Mouse (Mus musculus) G1E (cell line): ENCODE results near the gene Plekha4. TPM values are rescaled to one million over a fixed set of nuclear protein-coding genes. Genes with fewer than 3 reads are reported as not detected.

ENCODE experiments used
- ATAC-seq: 2 replicates; pipeline ENCODE4 v1.8.0; 2016; ENCODE audit warnings: mild to moderate bottlenecking; ENCODE audit not compliant: insufficient number of reproducible peaks, poor library complexity, low FRiP score, severe bottlenecking; ENCODE audit errors: extremely low read depth
- DNase-seq: peaks from one replicate; pipeline ENCODE4 v3.0.0; 2012; ENCODE audit warnings: low spot score
- H3K27me3 ChIP-seq: 2 replicates; pipeline ENCODE4 v1.6.1; 2012; ENCODE audit warnings: mild to moderate bottlenecking, low read length, inconsistent platforms; ENCODE audit not compliant: insufficient read depth
- H3K36me3 ChIP-seq: replicated peaks from 2 replicates; pipeline ENCODE3; 2012; ENCODE audit warnings: mild to moderate bottlenecking, inconsistent platforms
- H3K4me1 ChIP-seq: 2 replicates; pipeline ENCODE4 v1.6.1; 2012; ENCODE audit warnings: low read depth, low read length, inconsistent platforms, mixed read lengths; ENCODE audit not compliant: insufficient read depth
- H3K4me3 ChIP-seq: 2 replicates; pipeline ENCODE4 v1.5.1; 2012; ENCODE audit warnings: low read depth, mild to moderate bottlenecking, inconsistent platforms, low read length, moderate library complexity, mixed read lengths
- H3K9me3 ChIP-seq: replicated peaks from 2 replicates; pipeline ENCODE4 v1.6.1; 2012; ENCODE audit warnings: inconsistent platforms
- CTCF ChIP-seq: IDR thresholded peaks from 2 replicates; pipeline ENCODE4 v1.5.1; 2012; ENCODE audit warnings: low read depth, low read length, inconsistent platforms, mixed read lengths
- GATA1 ChIP-seq: IDR thresholded peaks from 2 replicates; pipeline ENCODE4 v1.6.1; 2012; ENCODE audit warnings: borderline replicate concordance, low read length, inconsistent platforms, mixed read lengths
- GATA2 ChIP-seq: IDR thresholded peaks from 2 replicates; pipeline ENCODE4 v1.6.1; 2012; ENCODE audit warnings: low read depth, low read length, inconsistent platforms, borderline replicate concordance
- POLR2AphosphoS5 ChIP-seq: IDR thresholded peaks from 2 replicates; pipeline ENCODE4 v1.6.1; 2012; ENCODE audit warnings: low read depth, low read length, inconsistent platforms; ENCODE audit not compliant: insufficient replicate concordance
- TAL1 ChIP-seq: conservative IDR thresholded peaks from 2 replicates; pipeline ENCODE4 v1.6.1; 2012; ENCODE audit warnings: low read depth, low read length, inconsistent platforms, mixed read lengths
- polyA plus RNA-seq: library from polyadenylated mRNA; stranded (reverse); fragments of >175 nt; gene quantifications from 2 replicates; pipeline ENCODE4 v1.2.3, GENCODE M21; 2012
- total RNA-seq, 2 experiments: library from RNA; stranded (forward) in 1 of 2; stranded (reverse) in 1 of 2; fragments of 200-1000 nt in 1 of 2; fragments of >200 nt in 1 of 2; fragmentation: Nextera tagmentation in 1 of 2; gene quantifications; 2 replicates each; pipeline ENCODE4 v1.2.3; 2014 to 2017

Plekha4 gene
- total and polyA plus RNA-seq, 3 experiments, result 1.3 to 2.8 (median 1.5) TPM

GRCm38 (mm10) chr7:45518618-45519017 lies 7.5 kb upstream of the Plekha4 start:
- TF ChIP-seq GATA2 (no peak), CTCF (no peak), TAL1 (no peak), GATA1 (no peak), POLR2AphosphoS5 (no peak)
- H3K4me3 ChIP-seq, result no peak overlapping the region

GRCm38 (mm10) chr7:45519345-45520120 lies 6.6 kb upstream of the Plekha4 start:
- no peak for TF ChIP-seq TAL1
- no peak for TF ChIP-seq GATA2
- TF ChIP-seq CTCF, result no peak
- TF ChIP-seq GATA1, result no peak
- no peak for TF ChIP-seq POLR2AphosphoS5
- peaks cover 31% of the 10 kb centered on the region for H3K36me3 ChIP-seq
- no peak for DNase-seq
- no peaks in the 10 kb centered on the region for H3K9me3 ChIP-seq
- no peak overlapping the region for H3K4me3 ChIP-seq
- no peak for ATAC-seq
- peaks cover 65% of the 10 kb centered on the region for H3K4me1 ChIP-seq
- no peaks in the 10 kb centered on the region for H3K27me3 ChIP-seq

More at GRCm38 (mm10) chr7:45518618-45519017, 7.5 kb upstream of the Plekha4 start:
- Histone ChIP-seq H3K4me1 (peaks cover 60% of the 10 kb centered on the region), H3K27me3 (no peaks in the 10 kb centered on the region), H3K36me3 (peaks cover 24% of the 10 kb centered on the region), H3K9me3 (no peaks in the 10 kb centered on the region)
- ATAC-seq (no peak), DNase-seq (no peak)

GRCm38 (mm10) chr7:45520605-45521004 lies 5.5 kb upstream of the Plekha4 start:
- DNase-seq (no peak), ATAC-seq (no peak)
- no peaks in the 10 kb centered on the region for H3K9me3 ChIP-seq
- peaks cover 68% of the 10 kb centered on the region for H3K4me1 ChIP-seq
- TF ChIP-seq GATA1, result no peak
- no peak for TF ChIP-seq TAL1
- no peak for TF ChIP-seq GATA2
- no peak for TF ChIP-seq CTCF
- no peak for TF ChIP-seq POLR2AphosphoS5
- H3K36me3 ChIP-seq, result peaks cover 34% of the 10 kb centered on the region
- no peak overlapping the region for H3K4me3 ChIP-seq
- H3K27me3 ChIP-seq, result no peaks in the 10 kb centered on the region

GRCm38 (mm10) chr7:45521728-45522184 lies 4.4 kb upstream of the Plekha4 start:
- Histone ChIP-seq H3K9me3 (no peaks in the 10 kb centered on the region), H3K27me3 (no peaks in the 10 kb centered on the region), H3K4me1 (peaks cover 59% of the 10 kb centered on the region), H3K4me3 (peak overlapping the region; percentile 72), H3K36me3 (peaks cover 34% of the 10 kb centered on the region)
- ATAC-seq (peak; percentile 12; the same call in 1 of the 2 replicates), DNase-seq (peak; percentile 82)
- TF ChIP-seq CTCF (no peak), POLR2AphosphoS5 (no peak), GATA2 (no peak), GATA1 (no peak), TAL1 (no peak)

- Histone ChIP-seq H3K4me3 (peak overlapping the region; percentile 72; the same call in 1 of the 2 replicates), H3K4me1 (peaks cover 62% of the 10 kb centered on the region), H3K36me3 (peaks cover 34% of the 10 kb centered on the region), H3K27me3 (no peaks in the 10 kb centered on the region), H3K9me3 (no peaks in the 10 kb centered on the region)
- TF ChIP-seq CTCF, result no peak
- TF ChIP-seq GATA2, result no peak
- TF ChIP-seq GATA1, result no peak
- no peak for TF ChIP-seq TAL1
- TF ChIP-seq POLR2AphosphoS5, result no peak
- no peak for ATAC-seq
- no peak for DNase-seq
Observed at GRCm38 (mm10) chr7:45522194-45522752, 3.9 kb upstream of the Plekha4 start.

GRCm38 (mm10) chr7:45522957-45523676 lies 3.0 kb upstream of the Plekha4 start:
- Histone ChIP-seq H3K36me3 (peaks cover 34% of the 10 kb centered on the region), H3K4me1 (peaks cover 64% of the 10 kb centered on the region), H3K27me3 (no peaks in the 10 kb centered on the region), H3K4me3 (peak overlapping the region; percentile 94), H3K9me3 (no peaks in the 10 kb centered on the region)
- TF ChIP-seq TAL1, result no peak
- no peak for TF ChIP-seq GATA1
- DNase-seq (no peak), ATAC-seq (no peak)
